Mouse (Mus musculus): ENCODE results near the gene Slc7a11. TPM values are rescaled to one million over a fixed set of nuclear protein-coding genes. Genes with fewer than 3 reads are reported as not detected.

Slc7a11 gene
- total RNA-seq, 2 experiments from 2014 or later, result 16.3 to 17.8 TPM

DNA sequence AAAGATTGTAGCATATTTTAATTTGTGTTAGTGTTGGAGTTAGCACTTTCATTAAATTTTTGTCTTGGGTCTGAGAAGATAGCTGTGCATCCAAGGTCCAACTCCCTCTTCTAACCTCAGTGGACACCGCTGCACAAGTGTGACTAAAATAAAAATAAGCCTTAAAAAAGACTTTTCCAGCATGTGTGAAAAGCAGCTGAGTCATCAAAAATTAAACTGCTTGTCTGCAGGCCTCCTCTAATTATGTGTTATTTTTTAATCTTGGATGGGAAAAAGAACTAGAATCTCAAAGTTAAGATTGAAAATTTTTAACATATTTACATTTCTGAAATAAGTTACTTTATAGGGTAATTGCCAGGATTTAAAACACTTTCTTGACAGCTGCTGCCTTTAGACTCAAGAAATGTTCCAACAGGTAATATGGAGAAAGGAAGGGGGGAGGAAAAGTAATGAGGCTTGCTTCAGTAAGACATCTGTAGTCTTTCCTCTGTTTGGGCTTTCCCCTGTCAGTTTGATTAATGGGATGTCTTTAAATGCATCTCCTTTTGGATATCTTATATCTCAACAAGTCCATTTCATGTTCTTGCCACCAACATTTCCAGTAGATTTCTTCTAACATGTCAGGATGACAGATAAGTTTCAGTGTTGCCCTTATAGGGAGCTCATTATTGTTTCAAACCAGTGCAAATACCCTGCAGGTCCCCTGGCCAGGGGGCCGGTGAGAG lies 218.9 kb downstream of the Slc7a11 start:
- intact Hi-C loops (cut with DNase I), result no loop called here

DNA sequence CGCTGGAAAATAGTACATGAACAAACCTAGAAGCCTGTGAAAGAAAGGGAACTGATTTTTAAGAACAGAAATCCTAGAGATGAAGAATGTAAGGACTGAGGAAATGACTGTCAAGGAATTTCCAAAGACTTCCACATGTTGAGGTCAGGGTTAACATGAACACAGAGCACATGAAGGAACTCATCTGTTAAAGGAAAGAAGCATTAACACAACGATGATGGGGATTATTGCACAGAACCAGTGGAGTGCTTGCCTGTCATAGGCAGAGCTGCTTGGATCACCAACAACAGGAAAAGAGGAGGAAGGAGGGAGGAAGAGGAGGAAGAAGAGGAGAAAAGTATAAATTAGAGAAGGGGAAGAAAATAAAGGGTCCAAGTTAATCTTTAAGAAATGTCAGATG lies 223.0 kb downstream of the Slc7a11 start:
- DNase-seq, result no peak
- intact Hi-C loops (cut with DNase I), result no loop called here

More for the DNA sequence above, 218.9 kb downstream of the Slc7a11 start:
- no peak for DNase-seq

DNA sequence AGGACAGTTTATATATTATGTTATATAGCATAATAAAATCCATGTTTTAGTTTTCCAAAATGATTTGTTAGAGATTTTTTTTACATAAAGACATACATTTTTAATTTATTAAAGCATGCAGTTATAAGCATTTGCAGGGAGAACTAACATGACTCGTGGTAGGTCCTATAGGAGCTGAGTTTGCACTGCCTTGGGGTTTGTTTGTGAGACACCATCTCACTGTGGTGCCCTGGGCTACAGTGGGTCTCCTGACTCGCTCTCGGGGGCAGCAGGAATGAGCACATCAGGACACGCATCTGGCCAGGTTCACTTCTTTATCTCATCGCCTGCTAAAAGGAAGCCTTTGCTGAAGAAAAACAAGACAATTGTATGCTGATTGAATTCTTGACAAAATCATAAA lies 257.0 kb downstream of the Slc7a11 start:
- DNase-seq, result no peak
- intact Hi-C loops (cut with DNase I), result no loop called here

DNA sequence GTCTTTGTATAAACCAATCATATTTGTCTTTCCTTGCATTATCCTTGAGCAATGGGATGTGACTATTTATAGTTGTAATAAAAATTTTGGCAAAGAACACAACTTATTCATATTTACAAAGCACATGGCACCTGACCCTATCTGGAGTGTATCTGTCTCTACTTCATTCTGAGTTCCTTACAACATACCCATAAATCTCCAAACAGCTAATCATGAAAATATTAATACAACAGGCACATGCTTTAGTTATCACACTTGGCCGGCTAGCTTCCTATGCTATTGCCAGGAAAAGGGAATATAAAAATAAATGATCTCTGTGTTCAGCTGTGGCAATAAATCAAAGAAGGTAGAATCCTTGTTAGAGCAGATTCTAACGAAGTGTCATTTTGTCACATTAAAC lies 257.5 kb downstream of the Slc7a11 start:
- intact Hi-C loops (cut with DNase I), result no loop called here
- DNase-seq, result no peak

DNA sequence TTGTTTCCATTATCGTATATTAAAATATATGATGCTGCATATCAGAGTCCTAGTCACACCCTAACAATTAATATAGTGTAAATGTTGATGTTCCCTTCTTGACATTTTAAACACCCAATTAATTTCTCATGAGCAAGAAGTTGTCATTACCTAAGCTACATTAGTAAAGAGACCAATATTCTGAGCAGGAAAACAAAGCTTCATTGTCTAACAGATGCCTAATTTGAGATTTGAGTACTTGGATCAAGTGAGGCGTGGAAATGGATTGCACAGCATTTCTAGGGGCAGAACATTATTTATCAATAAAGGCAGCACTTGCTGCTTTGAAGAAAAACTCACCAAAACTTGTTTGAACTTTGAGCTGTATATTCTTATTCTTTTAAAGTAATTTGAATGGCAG lies 282.7 kb downstream of the Slc7a11 start:
- DNase-seq, result no peak
- intact Hi-C loops (cut with DNase I), result no loop called here

DNA sequence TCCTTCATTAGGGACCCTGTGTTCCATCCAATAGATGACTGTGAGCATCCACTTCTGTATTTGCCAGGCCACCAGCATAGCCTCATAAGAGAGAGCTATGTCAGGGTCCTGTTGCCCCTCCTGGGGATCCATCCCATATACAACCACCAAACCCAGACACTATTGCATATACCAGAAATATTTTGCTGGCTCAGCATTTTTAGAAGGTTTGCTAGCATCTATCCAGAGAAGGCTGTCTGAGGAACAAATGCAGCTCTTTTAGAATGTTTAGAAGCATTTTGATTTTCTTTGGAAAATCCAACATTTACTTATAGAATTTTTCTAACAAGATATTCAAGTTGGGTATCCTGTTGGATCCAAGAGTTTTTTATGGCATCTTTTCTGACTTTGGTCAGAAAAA lies 299.3 kb downstream of the Slc7a11 start:
- no peak for DNase-seq
- intact Hi-C loops (cut with DNase I), result no loop called here

DNA sequence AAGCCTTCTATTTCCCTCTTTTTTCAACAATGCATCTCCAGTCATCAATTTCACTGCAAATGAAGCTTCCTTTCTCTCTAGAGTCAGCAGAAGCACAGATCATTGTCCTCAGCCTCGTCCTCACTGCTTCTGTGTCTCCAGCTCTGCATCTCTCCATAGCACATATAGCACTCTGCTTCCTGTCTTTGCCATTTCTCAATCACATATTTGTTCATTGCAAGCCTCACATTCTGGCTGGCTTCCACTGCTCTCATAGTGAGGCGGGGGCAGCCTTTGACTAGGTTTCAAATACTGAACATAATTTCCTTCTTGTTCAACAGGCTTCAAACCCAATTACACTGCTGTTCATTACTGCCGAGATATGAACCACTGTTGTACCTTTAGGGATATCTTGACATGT lies 305.1 kb downstream of the Slc7a11 start:
- intact Hi-C loops (cut with DNase I), result no loop called here
- no peak for DNase-seq

DNA sequence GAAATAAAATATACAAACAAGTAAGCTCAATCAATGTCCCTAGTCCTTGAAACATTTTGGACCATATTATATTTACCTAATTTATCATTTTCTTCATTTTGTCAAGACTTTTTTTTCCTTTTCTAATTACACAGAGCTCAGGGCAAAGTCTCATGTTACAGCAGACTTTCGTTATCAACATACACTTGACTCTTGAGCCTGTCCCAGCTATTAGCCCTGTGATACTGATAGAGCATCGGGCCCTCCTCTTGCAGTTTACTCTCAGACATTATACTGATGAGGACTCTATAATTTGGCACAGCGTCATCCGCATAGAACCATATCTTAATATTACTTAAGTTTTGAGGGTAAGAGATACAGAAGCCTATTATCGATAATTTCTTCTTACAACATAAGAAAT lies 311.2 kb downstream of the Slc7a11 start:
- no peak for DNase-seq
- intact Hi-C loops (cut with DNase I), result no loop called here

DNA sequence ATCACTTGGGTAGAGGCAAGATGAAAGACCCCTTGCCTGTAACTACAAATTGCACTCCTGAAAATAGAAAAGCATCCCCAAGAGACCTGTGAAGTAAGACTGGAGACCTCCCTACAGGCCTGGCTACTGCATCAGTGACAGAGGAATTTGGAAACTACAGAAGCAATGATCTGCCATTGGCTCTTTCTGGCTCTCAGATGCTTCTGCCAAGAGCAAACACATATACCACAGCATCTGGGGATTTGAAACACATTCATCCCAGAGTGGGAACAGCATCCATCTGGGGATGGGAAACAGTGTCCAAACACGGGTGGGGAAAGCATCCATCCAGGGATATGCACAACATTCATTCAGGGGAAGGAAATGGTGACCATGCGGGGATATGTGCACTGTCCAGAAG lies 313.1 kb downstream of the Slc7a11 start:
- intact Hi-C loops (cut with DNase I), result no loop called here
- no peak for DNase-seq

DNA sequence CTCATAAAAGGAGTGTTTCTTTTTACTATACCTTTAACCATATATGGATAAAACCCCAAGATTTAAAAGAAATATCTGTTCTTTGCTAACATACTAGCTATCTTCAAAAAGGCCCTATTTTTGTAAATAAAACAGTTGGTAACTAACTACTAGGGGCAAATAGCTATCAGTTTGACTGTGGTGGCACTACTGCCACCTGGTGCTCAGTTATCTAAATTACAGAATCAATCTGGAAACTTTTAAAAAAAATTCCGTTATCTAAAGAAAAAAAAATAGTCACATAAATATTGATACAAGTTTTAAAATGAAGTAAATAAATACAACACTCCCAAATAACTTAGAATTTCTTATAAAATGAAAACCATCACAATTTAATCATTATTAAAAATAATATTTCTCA lies 322.4 kb downstream of the Slc7a11 start:
- DNase-seq, result no peak
- intact Hi-C loops (cut with DNase I), result no loop called here

DNA sequence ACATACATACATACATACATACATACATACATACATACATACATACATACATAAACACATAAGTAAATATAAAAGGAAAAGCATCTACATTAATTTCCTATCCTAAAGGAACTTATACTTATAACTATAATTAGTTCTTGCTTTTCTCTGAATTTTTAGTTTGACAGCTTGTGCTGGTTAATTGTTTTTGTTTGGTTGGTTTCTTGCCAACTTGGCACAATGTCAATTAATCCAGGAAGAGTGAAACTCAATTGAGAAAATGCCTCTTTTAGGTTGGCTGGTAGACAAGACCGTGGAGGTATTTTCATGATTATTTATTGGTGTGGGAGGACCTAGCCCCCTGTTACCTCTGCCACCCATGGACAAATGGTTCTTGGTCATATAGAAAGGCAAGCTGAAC lies 327.1 kb downstream of the Slc7a11 start:
- intact Hi-C loops (cut with DNase I), result no loop called here
- DNase-seq, result no peak

DNA sequence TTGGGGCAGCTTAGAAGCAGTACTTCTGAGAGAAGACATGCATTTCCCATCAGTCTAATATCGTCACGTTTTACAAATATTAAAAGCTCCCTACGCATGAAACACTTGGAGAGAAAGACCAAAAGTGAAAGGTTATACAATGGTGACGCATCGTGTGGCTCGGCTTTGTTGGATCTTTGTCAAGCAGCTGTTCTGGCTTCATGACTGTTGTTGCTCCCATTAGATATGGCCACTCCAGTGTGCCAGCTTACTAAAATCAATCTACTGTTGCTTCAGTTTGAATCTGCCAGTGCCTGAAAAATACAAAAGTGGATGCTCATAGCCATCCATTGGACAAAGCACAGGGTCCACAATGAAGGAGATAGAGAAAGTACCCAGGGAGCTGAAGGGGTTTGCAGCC lies 337.9 kb downstream of the Slc7a11 start:
- no peak for DNase-seq
- intact Hi-C loops (cut with DNase I), result no loop called here

DNA sequence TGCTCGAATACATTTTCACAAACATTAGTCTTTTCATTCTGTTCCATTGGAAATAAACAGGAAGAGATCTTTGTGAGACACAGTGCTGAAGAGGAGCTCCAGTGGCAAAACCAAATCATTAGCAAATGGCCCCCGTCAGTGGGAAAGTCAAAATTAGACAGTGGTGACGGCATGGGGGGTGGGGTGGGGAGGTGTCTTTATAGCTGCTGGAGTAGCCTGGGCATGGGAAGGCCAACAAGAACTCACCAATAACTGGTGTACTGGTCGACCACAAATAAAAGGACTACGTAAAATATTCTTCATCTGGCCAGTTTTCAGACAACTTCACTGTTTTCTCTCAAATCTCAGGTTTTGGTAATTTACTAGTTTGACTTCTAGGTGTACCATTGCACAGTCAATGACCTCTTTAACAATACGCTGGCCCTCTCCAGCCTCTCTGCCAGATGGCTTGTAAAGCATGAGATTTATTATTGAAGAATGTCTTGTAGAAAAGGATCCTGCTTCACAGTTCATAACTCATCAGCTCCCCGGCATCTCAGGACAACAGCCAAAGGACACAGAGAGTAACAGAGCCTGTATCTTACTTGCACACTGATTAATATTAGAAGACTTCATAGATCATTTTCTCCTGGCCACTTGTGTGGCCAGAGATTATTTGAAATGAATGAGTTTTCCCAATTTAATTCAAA lies 348.9 kb downstream of the Slc7a11 start:
- DNase-seq, result no peak
- intact Hi-C loops (cut with DNase I), result no loop called here

DNA sequence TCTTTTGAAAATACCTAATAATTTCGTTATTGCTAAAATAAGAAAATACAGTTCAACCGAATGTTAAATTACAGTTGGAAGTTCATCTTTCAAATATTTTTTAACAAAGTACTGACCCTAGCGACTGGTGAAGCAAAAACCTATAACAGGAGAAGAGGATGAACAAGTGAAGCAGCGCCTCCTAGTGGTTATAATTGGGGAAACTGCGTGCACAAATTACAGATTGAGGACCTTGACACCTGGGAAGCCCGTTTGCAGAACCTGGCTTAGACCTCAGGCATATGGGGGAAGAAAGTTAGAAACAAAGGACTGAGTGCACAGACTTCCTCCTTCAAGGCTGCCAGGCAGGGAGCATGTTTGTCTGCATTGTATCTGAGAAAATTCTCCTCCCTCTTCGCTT lies 366.4 kb downstream of the Slc7a11 start:
- DNase-seq, result peak; percentile 65
- intact Hi-C loops (cut with DNase I), result loop anchor here (10.0 kb wide), 2 partner anchors 322 to 982 kb away; partner anchors contain the start of gene Pcdh18

DNA sequence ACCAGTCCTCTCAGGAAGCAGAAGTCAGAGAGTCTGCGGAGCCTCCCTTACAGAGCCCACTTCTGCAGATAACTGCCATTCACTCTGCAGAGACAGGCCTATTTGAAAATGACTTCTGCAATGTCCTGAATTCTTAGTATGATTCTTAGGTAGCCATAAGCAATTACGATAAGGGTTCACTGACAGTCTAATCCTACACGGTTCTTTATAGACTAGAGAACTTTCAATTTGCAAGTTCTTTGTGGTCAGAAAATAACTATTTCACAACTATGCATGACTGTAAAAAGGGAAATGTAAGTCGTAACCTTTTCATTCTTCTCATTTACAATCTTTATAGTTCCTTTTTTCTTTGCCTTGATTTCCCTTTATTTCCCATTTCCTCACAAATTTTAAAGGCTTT lies 380.0 kb downstream of the Slc7a11 start:
- DNase-seq, result no peak
- intact Hi-C loops (cut with DNase I), result no loop called here

DNA sequence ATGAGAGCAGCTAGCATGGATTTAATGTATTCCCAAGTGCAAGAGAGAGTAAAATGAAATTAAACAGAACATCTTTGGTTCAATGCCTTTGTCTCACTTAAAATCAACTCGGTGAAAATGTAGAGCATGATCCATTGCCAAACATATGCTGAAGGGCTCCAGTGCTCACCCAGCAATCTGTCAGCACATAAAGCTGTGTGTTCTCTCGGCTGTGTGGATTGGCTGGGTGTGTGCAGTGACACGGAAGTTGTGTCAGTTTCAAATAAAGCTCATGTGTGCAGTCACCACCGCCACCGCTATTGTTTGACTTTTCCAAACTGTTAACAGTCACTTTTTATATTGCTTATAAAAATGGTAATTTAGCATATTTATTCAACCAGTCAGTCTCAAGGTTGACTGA lies 398.7 kb downstream of the Slc7a11 start:
- intact Hi-C loops (cut with DNase I), result no loop called here
- peak; percentile 37 for DNase-seq

DNA sequence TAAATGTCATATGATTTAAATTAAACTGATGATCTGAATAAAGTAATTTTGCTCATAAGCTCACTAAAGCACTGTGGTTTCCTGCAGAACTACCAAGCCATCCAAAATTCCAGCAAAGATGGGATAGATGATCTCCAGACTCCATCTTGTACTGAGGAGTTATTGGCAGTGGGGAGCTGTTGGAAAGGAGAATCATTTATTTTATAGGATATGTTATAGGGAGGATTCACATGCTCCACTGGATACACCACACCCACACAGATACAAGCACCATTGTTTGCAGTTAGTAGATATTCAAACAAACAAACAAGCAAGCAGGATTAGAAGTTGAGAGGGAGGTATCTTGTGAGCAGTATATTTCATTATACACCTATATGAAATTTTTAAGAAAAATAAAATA lies 399.3 kb downstream of the Slc7a11 start:
- DNase-seq, result no peak
- intact Hi-C loops (cut with DNase I), result no loop called here

DNA sequence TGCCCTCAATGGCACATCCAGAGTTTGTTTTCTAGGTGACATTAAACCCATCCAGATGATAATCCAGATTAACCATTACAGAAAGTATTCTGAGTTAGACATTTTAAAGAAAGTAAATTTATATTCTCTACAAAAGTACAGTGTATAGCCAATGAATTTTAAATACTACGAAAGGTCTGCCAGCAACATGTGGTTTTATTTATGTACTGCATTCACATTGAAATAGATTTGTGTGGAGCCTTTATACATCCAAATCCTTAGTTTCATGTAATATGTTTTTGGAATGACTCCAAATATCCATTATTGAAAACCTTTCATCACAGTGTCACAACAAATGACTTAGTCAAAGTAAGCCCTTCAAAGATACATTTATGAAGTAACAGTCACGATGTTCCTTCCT lies 402.3 kb downstream of the Slc7a11 start:
- intact Hi-C loops (cut with DNase I), result no loop called here
- DNase-seq, result no peak

DNA sequence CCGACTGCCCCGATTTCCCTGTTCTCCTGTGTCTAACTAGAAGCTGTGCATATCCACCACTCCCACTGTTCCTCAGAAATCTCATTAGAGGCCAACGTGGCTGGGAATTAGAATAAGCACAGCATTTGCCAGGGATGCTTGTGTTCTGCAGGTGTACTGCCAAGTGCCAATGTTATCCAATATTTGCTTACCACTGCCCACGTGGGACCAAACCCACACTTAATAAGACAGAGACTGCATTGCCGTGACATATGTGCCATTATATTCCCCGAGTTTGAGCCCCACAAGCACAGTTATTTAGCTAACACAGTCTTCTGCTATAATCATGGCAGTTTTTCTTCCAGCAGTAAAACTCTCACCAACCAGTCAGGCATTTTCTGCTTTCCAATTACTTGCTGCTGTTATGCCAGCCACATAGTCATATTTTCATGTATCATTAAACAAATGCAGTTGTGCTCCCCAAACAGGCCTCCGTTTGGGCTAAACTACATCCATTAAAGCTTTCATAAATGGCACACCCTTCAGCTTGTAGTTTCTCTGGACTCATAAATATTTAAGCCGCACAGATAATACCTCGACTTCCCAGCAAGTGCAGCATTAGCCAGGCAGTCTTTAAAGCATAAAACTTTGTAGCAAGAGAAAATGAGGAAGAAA lies 407.4 kb downstream of the Slc7a11 start:
- DNase-seq, result no peak
- intact Hi-C loops (cut with DNase I), result no loop called here

DNA sequence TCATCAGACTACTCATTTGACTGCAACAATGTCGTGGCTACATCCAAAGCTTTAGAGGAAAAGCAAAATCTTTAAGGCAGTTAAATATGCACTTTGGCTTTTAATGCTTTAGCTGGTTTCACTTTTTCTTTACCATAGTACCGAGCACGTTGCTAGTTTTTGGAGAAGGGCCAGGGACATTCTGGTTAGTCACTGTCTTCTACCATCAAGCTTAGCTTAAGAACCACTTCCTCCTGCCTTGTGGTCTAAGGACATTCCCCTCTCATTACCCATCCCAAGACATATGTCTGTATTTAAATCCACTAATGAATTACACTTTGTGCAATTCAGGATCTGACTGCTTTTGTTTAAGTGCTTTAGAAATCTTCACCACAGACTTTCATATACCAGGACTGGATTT lies 410.1 kb downstream of the Slc7a11 start:
- intact Hi-C loops (cut with DNase I), result no loop called here
- DNase-seq, result no peak

DNA sequence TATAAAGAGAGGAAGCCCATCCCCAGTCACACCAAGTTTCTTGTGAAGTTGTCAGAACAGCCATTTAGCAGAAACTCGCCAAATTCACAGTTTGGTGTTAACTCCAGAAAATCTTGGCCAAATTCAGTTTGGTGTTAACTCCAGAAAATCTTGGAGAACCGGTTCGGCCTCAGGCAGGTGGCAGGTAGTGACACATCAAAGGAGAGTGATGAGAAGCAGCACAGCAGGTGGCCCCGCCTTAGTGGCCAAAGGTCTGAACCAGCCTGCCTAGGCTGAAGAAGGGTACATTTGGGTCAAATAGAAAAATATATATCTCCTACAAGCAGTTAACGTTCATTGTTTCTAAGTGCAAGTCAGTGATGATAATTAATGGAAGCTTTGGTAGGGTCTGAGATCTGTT lies 417.4 kb downstream of the Slc7a11 start:
- DNase-seq, result no peak
- intact Hi-C loops (cut with DNase I), result no loop called here

DNA sequence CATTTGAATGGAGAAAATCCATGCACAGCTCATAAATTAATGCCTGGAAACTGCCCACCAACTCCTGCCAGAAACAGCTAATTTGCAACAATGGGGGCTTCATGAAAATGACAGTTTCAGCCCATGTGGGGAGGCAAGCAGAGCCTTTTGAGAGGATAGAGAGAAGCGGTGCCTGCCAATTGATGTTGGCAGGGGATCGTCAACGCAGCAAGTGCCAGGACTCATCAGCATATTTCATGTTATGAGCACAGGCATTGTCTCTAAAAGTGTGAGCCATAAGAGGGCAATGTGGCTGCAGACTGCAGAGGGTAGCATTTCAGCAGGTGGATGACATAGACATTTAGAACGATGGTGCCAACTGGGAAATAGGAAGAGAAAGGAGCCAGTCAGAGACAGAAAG lies 429.0 kb downstream of the Slc7a11 start:
- intact Hi-C loops (cut with DNase I), result no loop called here
- peak; percentile 93 for DNase-seq
